Mouse (Mus musculus) embryonic facial prominence, embryonic 10.5 days (tissue): Measurements from ENCODE around the gene Hdac9. TPM values are rescaled to one million over a fixed set of nuclear protein-coding genes. Genes with fewer than 3 reads are reported as not detected.

Experiments
- DNase-seq: peaks from one replicate; pipeline ENCODE4 v3.0.0-alpha.2; 2017; ENCODE audit warnings: low spot score
- H3K27ac ChIP-seq: fragments of 300-500 bp; sonication (generic); replicated peaks from 2 replicates; pipeline ENCODE4 v1.5.1; 2016; ENCODE audit warnings: mild to moderate bottlenecking
- H3K27me3 ChIP-seq: fragments of 300-500 bp; sonication (generic); replicated peaks from 2 replicates; pipeline ENCODE4 v1.6.1; 2016; ENCODE audit warnings: low read depth, mild to moderate bottlenecking; ENCODE audit not compliant: poor library complexity, severe bottlenecking
- H3K36me3 ChIP-seq: fragments of 300-500 bp; sonication (generic); replicated peaks from 2 replicates; pipeline ENCODE4 v1.6.1; 2016; ENCODE audit warnings: mild to moderate bottlenecking, moderate library complexity
- H3K4me1 ChIP-seq: fragments of 300-500 bp; sonication (generic); 2 replicates; pipeline ENCODE4 v1.6.1; 2016
- H3K4me3 ChIP-seq: fragments of 300-500 bp; sonication (generic); 2 replicates; pipeline ENCODE4 v1.5.1; 2016; ENCODE audit warnings: mild to moderate bottlenecking, moderate library complexity
- H3K9me3 ChIP-seq: fragments of 300-500 bp; sonication (generic); 2 replicates; pipeline ENCODE4 v1.6.1; 2016; ENCODE audit warnings: mild to moderate bottlenecking
- WGBS: fragments of 180-500 bp; shearing (Covaris S2); methylation state at CpG from one replicate; pipeline ENCODE4 v1.1.7; 2016; 5-methylcytosine and 5-hydroxymethylcytosine counted together
- polyA plus RNA-seq: library from polyadenylated mRNA; unstranded; fragments of >200 nt; fragmentation: Nextera tagmentation; extraction: Ambion mirVana; gene quantifications from 2 replicates; pipeline ENCODE4 v1.2.1, GENCODE M21; 2016

Gene Hdac9
- polyA plus RNA-seq, 1 experiment from 2014 or later = 3.5 TPM

GRCm38 (mm10) chr12:34259651-34260050, 657.2 kb downstream of the Hdac9 start:
- no peaks in the 10 kb centered on the region for H3K9me3 ChIP-seq
- H3K36me3 ChIP-seq = no peaks in the 10 kb centered on the region
- H3K27me3 ChIP-seq = no peaks in the 10 kb centered on the region
- H3K4me3 ChIP-seq = no peak overlapping the region
- H3K4me1 ChIP-seq = peaks cover 6% of the 10 kb centered on the region
- no peak for DNase-seq
- H3K27ac ChIP-seq = no peak overlapping the region
- 84% methylated on average over 4 of the region's 4 CpGs for WGBS

DNA sequence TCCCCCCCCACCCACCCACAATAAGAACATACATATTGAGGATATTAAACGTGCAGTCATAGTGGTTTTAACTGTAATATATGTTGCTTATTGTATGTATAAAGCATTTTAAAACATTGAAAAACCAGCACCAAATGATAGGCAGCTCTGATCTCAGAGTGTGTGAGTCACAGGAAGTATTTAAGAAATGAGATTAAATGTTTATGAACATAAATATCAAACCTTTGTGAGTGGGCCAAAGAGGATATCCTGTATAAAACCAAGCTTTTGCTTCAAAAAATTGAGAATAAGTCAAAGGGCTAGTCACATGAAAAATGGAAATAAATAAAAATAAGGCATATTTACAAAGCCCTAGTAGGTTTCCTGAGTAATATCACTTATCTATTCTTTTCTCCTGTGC, 667.7 kb downstream of the Hdac9 start:
- H3K27ac ChIP-seq = no peak overlapping the region
- H3K27me3 ChIP-seq = no peaks in the 10 kb centered on the region
- DNase-seq = no peak
- H3K9me3 ChIP-seq = no peaks in the 10 kb centered on the region
- no peak overlapping the region for H3K4me3 ChIP-seq
- peaks cover 19% of the 10 kb centered on the region for H3K4me1 ChIP-seq
- H3K36me3 ChIP-seq = no peaks in the 10 kb centered on the region
- WGBS = 90% methylated on average over 1 of the region's 1 CpGs

DNA sequence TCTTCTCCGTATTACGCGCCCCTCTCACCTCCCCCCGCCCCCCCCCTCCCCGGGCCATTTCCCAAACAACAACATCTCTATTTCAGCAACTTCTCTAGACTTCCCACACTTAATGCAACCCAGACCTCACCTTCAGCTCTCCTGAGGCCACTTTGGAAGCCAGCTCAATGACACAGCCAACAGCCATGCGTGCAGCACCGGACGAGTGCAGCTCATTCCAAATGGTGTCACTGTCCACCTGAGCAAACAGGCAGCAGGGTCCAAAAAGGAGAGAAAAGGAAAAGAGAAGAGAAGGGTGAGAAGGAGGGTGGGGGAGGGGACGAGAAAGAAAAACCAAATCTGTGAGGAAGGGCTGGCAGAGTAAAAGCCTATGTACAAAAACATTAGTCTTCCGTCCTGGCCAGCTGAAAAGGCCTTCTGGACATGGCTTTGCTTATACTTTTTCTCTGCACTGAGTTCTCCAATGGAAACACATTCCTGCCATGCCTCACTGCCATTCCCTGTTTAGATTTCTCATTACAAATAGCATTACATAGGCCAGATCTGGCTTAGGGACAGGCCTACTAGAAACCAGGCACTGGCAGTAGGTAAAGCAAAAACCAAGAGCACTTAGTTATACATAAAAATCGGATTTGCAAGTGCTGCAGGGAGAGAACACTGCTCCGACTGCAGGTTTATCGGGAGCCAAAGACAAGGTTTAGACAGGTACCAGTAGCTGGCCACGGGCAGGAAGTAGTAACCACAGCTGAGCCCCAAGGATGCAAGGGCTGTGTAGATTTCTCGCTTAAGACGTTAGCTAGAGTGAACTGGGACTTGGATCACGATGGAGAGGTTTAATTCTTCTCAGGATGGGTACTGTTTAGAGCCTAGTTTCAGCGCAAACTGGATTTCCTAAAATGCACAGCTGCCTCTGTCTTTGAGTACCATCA, 668.4 kb downstream of the Hdac9 start:
- Histone ChIP-seq H3K27me3 (no peaks in the 10 kb centered on the region), H3K9me3 (no peaks in the 10 kb centered on the region), H3K4me1 (peaks cover 19% of the 10 kb centered on the region), H3K36me3 (no peaks in the 10 kb centered on the region), H3K4me3 (peak overlapping the region; percentile 8; the same call in 1 of the 2 replicates), H3K27ac (peak overlapping the region; percentile 75)
- WGBS = 63% methylated on average over 18 of the region's 18 CpGs
- DNase-seq = peak; percentile 63

GRCm38 (mm10) chr12:34238796-34239195, 678.1 kb downstream of the Hdac9 start:
- 87% methylated on average over 3 of the region's 3 CpGs for WGBS
- Histone ChIP-seq H3K27ac (no peak overlapping the region), H3K4me3 (no peak overlapping the region), H3K9me3 (no peaks in the 10 kb centered on the region), H3K27me3 (no peaks in the 10 kb centered on the region), H3K4me1 (no peaks in the 10 kb centered on the region), H3K36me3 (no peaks in the 10 kb centered on the region)
- DNase-seq = no peak

DNA sequence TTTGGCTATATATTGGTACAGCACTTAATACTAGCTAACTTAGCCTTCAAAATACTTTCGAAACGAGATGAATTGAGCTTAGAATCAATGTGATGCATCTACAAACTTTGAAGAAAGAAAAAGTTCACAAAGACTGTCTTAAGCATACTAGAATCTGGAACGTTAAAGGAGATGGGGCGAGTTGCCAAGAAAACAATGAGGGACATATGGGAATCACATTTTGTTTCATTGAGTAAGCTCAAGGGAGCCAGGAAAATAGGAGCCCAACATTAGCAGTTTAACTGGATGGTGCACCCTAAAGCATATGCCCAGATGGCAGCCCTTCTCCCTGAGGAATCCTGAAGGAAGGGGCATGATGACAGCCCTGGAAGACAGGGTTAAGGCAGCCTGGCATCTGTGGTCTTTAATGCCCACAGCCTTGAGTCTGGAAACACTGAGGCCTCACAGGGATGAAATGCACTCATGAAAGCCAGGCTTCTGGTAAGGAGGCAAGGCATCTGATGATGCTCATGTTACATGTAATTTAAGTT, 685.2 kb downstream of the Hdac9 start:
- H3K9me3 ChIP-seq = no peaks in the 10 kb centered on the region
- H3K36me3 ChIP-seq = no peaks in the 10 kb centered on the region
- no peak overlapping the region for H3K4me3 ChIP-seq
- no peaks in the 10 kb centered on the region for H3K27me3 ChIP-seq
- peaks cover 4% of the 10 kb centered on the region for H3K4me1 ChIP-seq
- DNase-seq = peak; percentile 13
- 83% methylated on average over 4 of the region's 4 CpGs for WGBS
- H3K27ac ChIP-seq = peak overlapping the region; percentile 63

DNA sequence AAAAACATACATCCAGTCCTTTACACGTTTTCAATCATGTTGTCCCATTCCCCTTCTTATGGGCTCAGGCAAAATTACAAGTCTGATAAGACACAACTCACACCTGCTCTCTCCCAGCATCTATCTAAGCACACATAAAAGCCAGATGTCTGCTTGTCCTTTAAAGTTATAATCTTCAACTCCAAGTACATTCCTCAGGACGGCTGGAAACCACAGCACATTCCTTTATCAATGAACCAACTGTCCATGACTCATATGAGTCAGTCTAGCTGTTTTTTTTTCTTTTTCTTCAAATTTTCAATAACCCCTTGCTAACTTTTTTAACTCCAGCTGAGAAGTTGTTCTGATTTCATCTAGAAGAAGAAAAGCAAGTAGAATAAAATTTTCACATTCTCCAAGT, 692.4 kb downstream of the Hdac9 start:
- H3K9me3 ChIP-seq = no peaks in the 10 kb centered on the region
- no peak overlapping the region for H3K27ac ChIP-seq
- no peak overlapping the region for H3K4me3 ChIP-seq
- no peaks in the 10 kb centered on the region for H3K27me3 ChIP-seq
- peaks cover 18% of the 10 kb centered on the region for H3K4me1 ChIP-seq
- WGBS = 64% methylated on average over 2 of the region's 2 CpGs
- no peaks in the 10 kb centered on the region for H3K36me3 ChIP-seq
- DNase-seq = no peak

- no peaks in the 10 kb centered on the region for H3K36me3 ChIP-seq
- peak; percentile 43 for DNase-seq
- H3K4me3 ChIP-seq = no peak overlapping the region
- H3K27ac ChIP-seq = peak overlapping the region; percentile 75
- no peaks in the 10 kb centered on the region for H3K27me3 ChIP-seq
- peaks cover 28% of the 10 kb centered on the region for H3K4me1 ChIP-seq
- WGBS = 55% methylated on average over 9 of the region's 9 CpGs
- no peaks in the 10 kb centered on the region for H3K9me3 ChIP-seq
These were observed 695.9 kb downstream of the Hdac9 start for GRCm38 (mm10) chr12:34221014-34221413.

DNA sequence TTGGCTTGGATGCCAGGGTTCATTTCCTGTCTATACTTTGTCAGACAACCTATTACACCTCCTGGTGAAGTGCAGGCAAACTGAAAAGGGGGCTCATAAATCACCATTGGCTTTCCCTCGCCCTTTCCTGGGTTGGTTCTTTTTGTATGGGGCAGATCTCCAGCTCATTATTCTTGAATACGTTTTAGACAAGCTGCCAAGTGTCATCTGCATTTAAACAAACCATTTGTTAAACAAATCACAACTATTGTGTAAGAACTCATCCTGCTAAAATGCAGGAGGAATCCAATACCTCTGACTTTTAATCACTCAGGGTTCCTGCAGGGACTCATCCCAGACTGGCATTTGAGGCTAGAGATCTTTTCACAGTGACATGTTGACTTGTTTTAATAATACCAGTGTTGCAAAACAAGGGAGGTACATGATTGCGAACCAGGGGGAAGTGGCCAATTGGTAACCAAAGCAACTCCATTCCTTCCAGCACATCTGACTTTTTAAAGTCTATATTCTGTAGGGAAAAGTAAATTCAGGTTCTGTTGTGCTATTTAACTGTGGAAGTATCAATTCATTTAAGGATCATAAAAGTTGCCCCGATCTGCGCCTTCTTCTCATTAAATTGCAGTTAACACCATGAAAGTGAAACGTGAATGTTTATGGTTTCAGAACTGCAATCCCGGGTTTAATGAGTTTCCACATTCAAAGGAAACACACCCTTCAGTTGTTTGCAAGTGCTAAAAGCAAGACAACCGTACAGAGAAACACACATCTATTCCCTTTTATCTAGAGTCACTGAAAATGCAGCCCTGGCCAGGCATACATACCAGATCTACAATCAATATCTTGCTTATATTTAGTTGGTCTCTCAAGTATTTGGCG, 696.6 kb downstream of the Hdac9 start:
- Histone ChIP-seq H3K27me3 (no peaks in the 10 kb centered on the region), H3K9me3 (no peaks in the 10 kb centered on the region), H3K27ac (peak overlapping the region; percentile 57), H3K4me1 (peaks cover 35% of the 10 kb centered on the region), H3K36me3 (no peaks in the 10 kb centered on the region), H3K4me3 (no peak overlapping the region)
- WGBS = 53% methylated on average over 9 of the region's 9 CpGs
- DNase-seq = no peak

- Histone ChIP-seq H3K27ac (peak overlapping the region; percentile 52; the same call in 1 of the 2 replicates), H3K27me3 (no peaks in the 10 kb centered on the region), H3K4me1 (peaks cover 45% of the 10 kb centered on the region), H3K36me3 (no peaks in the 10 kb centered on the region), H3K4me3 (no peak overlapping the region), H3K9me3 (no peaks in the 10 kb centered on the region)
- 82% methylated on average over 2 of the region's 2 CpGs for WGBS
- DNase-seq = no peak
These were observed 698.3 kb downstream of the Hdac9 start for GRCm38 (mm10) chr12:34218561-34218960.

- no peaks in the 10 kb centered on the region for H3K36me3 ChIP-seq
- H3K9me3 ChIP-seq = no peaks in the 10 kb centered on the region
- DNase-seq = peak; percentile 69
- WGBS = 38% methylated on average over 17 of the region's 17 CpGs
- H3K4me1 ChIP-seq = peaks cover 34% of the 10 kb centered on the region
- H3K27me3 ChIP-seq = no peaks in the 10 kb centered on the region
- 0 out of 2 replicates have a peak overlapping the region, but pooled peaks have one; percentile 13 for H3K4me3 ChIP-seq
- H3K27ac ChIP-seq = peak overlapping the region; percentile 81
These were observed 701.6 kb downstream of the Hdac9 start for GRCm38 (mm10) chr12:34215023-34216020.

- 69% methylated on average over 3 of the region's 3 CpGs for WGBS
- H3K36me3 ChIP-seq = no peaks in the 10 kb centered on the region
- no peaks in the 10 kb centered on the region for H3K9me3 ChIP-seq
- H3K4me1 ChIP-seq = peaks cover 19% of the 10 kb centered on the region
- no peak for DNase-seq
- H3K27ac ChIP-seq = no peak overlapping the region
- H3K4me3 ChIP-seq = no peak overlapping the region
- no peaks in the 10 kb centered on the region for H3K27me3 ChIP-seq
These were observed 704.7 kb downstream of the Hdac9 start for GRCm38 (mm10) chr12:34212162-34212561.
